Mouse (Mus musculus) midbrain, embryonic 16.5 days (tissue): Measurements from ENCODE around the gene Pard3b. TPM values are rescaled to one million over a fixed set of nuclear protein-coding genes. Genes with fewer than 3 reads are reported as not detected.

Experiments
- ATAC-seq: fragments of 200-750 bp; cut with Nextera tagmentation; 2 replicates; pipeline ENCODE4 v1.8.0; 2017; ENCODE audit warnings: moderate TSS enrichment
- H3K27ac ChIP-seq: fragments of 300-500 bp; sonication (generic); 2 replicates; pipeline ENCODE4 v1.5.1; 2014; ENCODE audit warnings: mild to moderate bottlenecking, low read length, mixed read lengths
- H3K27me3 ChIP-seq: fragments of 300-500 bp; sonication (generic); 2 replicates; pipeline ENCODE4 v1.6.1; 2014; ENCODE audit warnings: low read depth, low read length, mixed read lengths; ENCODE audit not compliant: control insufficient read depth, insufficient read depth
- H3K36me3 ChIP-seq: fragments of 300-500 bp; sonication (generic); 2 replicates; pipeline ENCODE4 v1.6.1; 2014; ENCODE audit warnings: mild to moderate bottlenecking, low read length, moderate library complexity, mixed read lengths; ENCODE audit not compliant: control insufficient read depth, insufficient read depth
- H3K4me1 ChIP-seq: fragments of 300-500 bp; sonication (generic); 2 replicates; pipeline ENCODE4 v1.6.1; 2014; ENCODE audit warnings: mild to moderate bottlenecking, low read length, mixed read lengths; ENCODE audit not compliant: control insufficient read depth, insufficient read depth
- H3K4me2 ChIP-seq: fragments of 300-500 bp; sonication (generic); 2 replicates; pipeline ENCODE4 v1.6.1; 2014; ENCODE audit warnings: mild to moderate bottlenecking, low read length, mixed read lengths
- H3K4me3 ChIP-seq: fragments of 300-500 bp; sonication (generic); 2 replicates; pipeline ENCODE4 v1.5.1; 2014; ENCODE audit warnings: low read depth, mild to moderate bottlenecking, low read length, moderate library complexity, mixed read lengths
- H3K9ac ChIP-seq: fragments of 300-500 bp; sonication (generic); 2 replicates; pipeline ENCODE4 v1.6.1; 2014; ENCODE audit warnings: low read depth, low read length, mixed read lengths
- H3K9me3 ChIP-seq: fragments of 300-500 bp; sonication (generic); replicated peaks from 2 replicates; pipeline ENCODE4 v1.6.1; 2014; ENCODE audit warnings: mild to moderate bottlenecking, low read length, mixed read lengths; ENCODE audit not compliant: control insufficient read depth, poor library complexity, severe bottlenecking
- WGBS: fragments of 180-500 bp; shearing (Covaris S2); extraction: QIAGEN DNeasy Blood & Tissue Kit; methylation state at CpG from one replicate; pipeline ENCODE4 v1.1.7; 2014; 5-methylcytosine and 5-hydroxymethylcytosine counted together
- polyA plus RNA-seq: library from polyadenylated mRNA; unstranded; fragments of >200 nt; fragmentation: Nextera tagmentation; extraction: Ambion mirVana; gene quantifications from 2 replicates; pipeline ENCODE4 v1.2.1, GENCODE M21; 2015

Pard3b gene
- polyA plus RNA-seq, 1 experiment from 2014 or later = 7.2 TPM

GRCm38 (mm10) chr1:62254888-62255287 lies 616.3 kb downstream of the Pard3b start:
- H3K9me3 ChIP-seq = no peaks in the 10 kb centered on the region
- H3K9ac ChIP-seq = no peak overlapping the region
- no peaks in the 10 kb centered on the region for H3K4me1 ChIP-seq
- H3K36me3 ChIP-seq = no peaks in the 10 kb centered on the region
- ATAC-seq = no peak
- H3K4me2 ChIP-seq = no peak overlapping the region
- no peaks in the 10 kb centered on the region for H3K27me3 ChIP-seq
- H3K27ac ChIP-seq = no peak overlapping the region
- H3K4me3 ChIP-seq = no peak overlapping the region
- 67% methylated on average over 1 of the region's 1 CpGs for WGBS

- H3K4me3 ChIP-seq = no peak overlapping the region
- no peaks in the 10 kb centered on the region for H3K36me3 ChIP-seq
- H3K9me3 ChIP-seq = no peaks in the 10 kb centered on the region
- WGBS = 73% methylated on average over 3 of the region's 3 CpGs
- H3K27ac ChIP-seq = no peak overlapping the region
- no peak for ATAC-seq
- H3K9ac ChIP-seq = no peak overlapping the region
- no peaks in the 10 kb centered on the region for H3K27me3 ChIP-seq
- no peak overlapping the region for H3K4me2 ChIP-seq
- H3K4me1 ChIP-seq = 0 out of 2 replicates have a peak, but pooled peaks cover 3% of the 10 kb centered on the region
Measured at GRCm38 (mm10) chr1:62276466-62276865, 637.8 kb downstream of the Pard3b start.

GRCm38 (mm10) chr1:62278586-62278985 lies 640.0 kb downstream of the Pard3b start:
- no peak overlapping the region for H3K27ac ChIP-seq
- no peak overlapping the region for H3K9ac ChIP-seq
- no peaks in the 10 kb centered on the region for H3K36me3 ChIP-seq
- H3K4me2 ChIP-seq = no peak overlapping the region
- H3K9me3 ChIP-seq = no peaks in the 10 kb centered on the region
- H3K4me3 ChIP-seq = no peak overlapping the region
- 83% methylated on average over 1 of the region's 1 CpGs for WGBS
- 0 out of 2 replicates have a peak, but pooled peaks cover 3% of the 10 kb centered on the region for H3K4me1 ChIP-seq
- ATAC-seq = no peak
- H3K27me3 ChIP-seq = no peaks in the 10 kb centered on the region

GRCm38 (mm10) chr1:62280586-62280985 lies 642.0 kb downstream of the Pard3b start:
- Histone ChIP-seq H3K9me3 (no peaks in the 10 kb centered on the region), H3K4me1 (0 out of 2 replicates have a peak, but pooled peaks cover 3% of the 10 kb centered on the region), H3K27me3 (no peaks in the 10 kb centered on the region), H3K36me3 (no peaks in the 10 kb centered on the region), H3K27ac (no peak overlapping the region), H3K9ac (no peak overlapping the region), H3K4me2 (no peak overlapping the region), H3K4me3 (no peak overlapping the region)
- no peak for ATAC-seq

GRCm38 (mm10) chr1:62282835-62283234 lies 644.2 kb downstream of the Pard3b start:
- Histone ChIP-seq H3K36me3 (no peaks in the 10 kb centered on the region), H3K4me1 (0 out of 2 replicates have a peak, but pooled peaks cover 3% of the 10 kb centered on the region), H3K4me3 (no peak overlapping the region), H3K27ac (no peak overlapping the region), H3K9me3 (no peaks in the 10 kb centered on the region), H3K9ac (no peak overlapping the region), H3K4me2 (no peak overlapping the region), H3K27me3 (no peaks in the 10 kb centered on the region)
- 89% methylated on average over 6 of the region's 6 CpGs for WGBS
- ATAC-seq = no peak

- Histone ChIP-seq H3K9ac (no peak overlapping the region), H3K27me3 (no peaks in the 10 kb centered on the region), H3K4me2 (no peak overlapping the region), H3K36me3 (no peaks in the 10 kb centered on the region), H3K27ac (no peak overlapping the region), H3K9me3 (no peaks in the 10 kb centered on the region), H3K4me3 (no peak overlapping the region), H3K4me1 (0 out of 2 replicates have a peak, but pooled peaks cover 3% of the 10 kb centered on the region)
- no peak for ATAC-seq
- 100% methylated on average over 2 of the region's 2 CpGs for WGBS
Measured at GRCm38 (mm10) chr1:62283624-62284023, 645.0 kb downstream of the Pard3b start.

GRCm38 (mm10) chr1:62309376-62309775 lies 670.8 kb downstream of the Pard3b start:
- 83% methylated on average over 6 of the region's 6 CpGs for WGBS
- no peaks in the 10 kb centered on the region for H3K36me3 ChIP-seq
- no peak overlapping the region for H3K4me3 ChIP-seq
- H3K9ac ChIP-seq = no peak overlapping the region
- H3K27me3 ChIP-seq = no peaks in the 10 kb centered on the region
- H3K27ac ChIP-seq = no peak overlapping the region
- no peak overlapping the region for H3K4me2 ChIP-seq
- H3K4me1 ChIP-seq = no peaks in the 10 kb centered on the region
- H3K9me3 ChIP-seq = no peaks in the 10 kb centered on the region
- no peak for ATAC-seq

- Histone ChIP-seq H3K27me3 (no peaks in the 10 kb centered on the region), H3K4me3 (no peak overlapping the region), H3K4me1 (no peaks in the 10 kb centered on the region), H3K4me2 (no peak overlapping the region), H3K36me3 (no peaks in the 10 kb centered on the region), H3K9ac (no peak overlapping the region), H3K9me3 (no peaks in the 10 kb centered on the region), H3K27ac (no peak overlapping the region)
- WGBS = 17% methylated on average over 5 of the region's 5 CpGs
- no peak for ATAC-seq
Measured at GRCm38 (mm10) chr1:62325237-62325636, 686.6 kb downstream of the Pard3b start.

GRCm38 (mm10) chr1:62327743-62328142 lies 689.1 kb downstream of the Pard3b start:
- no peak overlapping the region for H3K27ac ChIP-seq
- H3K27me3 ChIP-seq = no peaks in the 10 kb centered on the region
- H3K4me2 ChIP-seq = no peak overlapping the region
- no peak overlapping the region for H3K4me3 ChIP-seq
- WGBS = 91% methylated on average over 5 of the region's 5 CpGs
- H3K36me3 ChIP-seq = no peaks in the 10 kb centered on the region
- no peaks in the 10 kb centered on the region for H3K9me3 ChIP-seq
- H3K9ac ChIP-seq = no peak overlapping the region
- no peak for ATAC-seq
- no peaks in the 10 kb centered on the region for H3K4me1 ChIP-seq
